Mouse (Mus musculus) liver, adult 2 months (tissue): Measurements from ENCODE around the gene Ccdc84.

Experiments used
- CTCF ChIP-seq: fragments of 200-500 bp; IDR thresholded peaks from 2 replicates; pipeline ENCODE4 v1.5.1; 2011; ENCODE audit warnings: low read depth, low read length, control low read depth
- POLR2A ChIP-seq: fragments of 200-500 bp; IDR thresholded peaks from 2 replicates; pipeline ENCODE4 v1.6.1; 2011; ENCODE audit warnings: low read length, control low read depth; ENCODE audit not compliant: insufficient read depth; ENCODE audit errors: extremely low read depth

DNA sequence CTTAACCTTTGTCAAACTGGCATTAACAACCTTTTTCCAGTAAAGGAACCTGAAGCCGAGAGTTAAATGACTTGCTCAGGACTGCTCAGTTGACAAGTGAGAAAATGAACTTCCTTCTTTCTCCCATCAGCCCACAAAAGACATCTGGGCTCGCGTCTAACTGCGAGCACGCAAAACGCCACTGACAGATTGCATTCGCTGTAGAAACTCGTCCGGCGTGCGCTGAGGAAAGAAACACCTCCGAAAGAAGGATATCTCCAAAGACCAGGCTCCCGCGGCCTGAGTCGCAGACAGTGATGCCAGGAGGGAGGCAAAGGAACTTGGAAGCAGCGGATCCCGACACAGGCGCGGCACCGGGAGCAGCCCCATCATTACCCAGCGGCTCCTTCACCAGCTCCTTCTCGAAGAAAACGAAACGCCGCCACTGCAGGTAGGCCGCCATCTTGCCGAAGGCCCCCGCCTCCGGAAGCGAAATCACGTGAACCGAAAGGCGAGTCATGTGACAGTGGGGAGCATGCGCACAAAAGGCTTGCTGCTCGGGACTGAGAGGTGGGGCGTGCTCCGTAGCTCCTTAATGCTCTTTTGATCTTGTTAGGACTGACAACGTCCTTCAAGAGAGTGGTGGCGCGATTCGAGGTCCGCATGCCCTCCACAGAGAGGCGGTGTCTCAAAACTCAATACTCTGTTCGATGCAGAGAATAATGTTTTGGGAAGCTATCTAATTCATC is 57.0 kb downstream of the Ccdc84 start, which contains the start of gene Vps11:
- TF ChIP-seq POLR2A (peak; percentile 70; the same call in 1 of the 2 replicates), CTCF (no peak)
